Mouse (Mus musculus) yolk sac, embryonic 10.5 days (tissue): ENCODE results near the gene Plekhs1.
"Not testable (repeated sequence)": the region's sequence is repeated elsewhere in the genome, so short reads cannot be mapped to it uniquely, and the experiment has no call there.

Experiments used
- DNase-seq: peaks from one replicate; pipeline ENCODE4 v3.0.0-alpha.2; 2017; ENCODE audit warnings: low spot score

Plekhs1 gene

DNA sequence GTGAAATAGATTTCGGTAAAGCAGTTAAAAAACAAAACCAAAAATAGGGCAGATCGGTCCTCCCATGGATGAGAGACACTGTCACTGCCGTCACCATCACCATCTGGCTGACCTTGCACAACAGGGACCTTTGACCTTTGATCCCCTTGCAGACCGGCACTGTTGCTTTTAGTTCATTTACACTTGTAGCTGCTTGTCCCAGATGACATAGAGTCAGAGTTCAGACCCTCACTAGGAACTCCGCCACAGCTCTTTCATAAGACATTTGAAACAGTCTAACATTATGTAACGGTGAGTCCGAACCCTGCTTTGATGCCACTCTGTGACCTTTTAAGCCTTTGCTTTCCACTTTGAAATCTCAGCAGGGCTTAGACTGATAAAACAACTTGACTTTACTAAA is 58.0 kb downstream of the Plekhs1 start:
- not testable (repeated sequence) for DNase-seq

- DNase-seq = not testable (repeated sequence)
These were observed 69.1 kb downstream of the Plekhs1 start for GRCm38 (mm10) chr19:56530529-56530928.

GRCm38 (mm10) chr19:56531251-56531650 is 69.8 kb downstream of the Plekhs1 start:
- no peak for DNase-seq

DNA sequence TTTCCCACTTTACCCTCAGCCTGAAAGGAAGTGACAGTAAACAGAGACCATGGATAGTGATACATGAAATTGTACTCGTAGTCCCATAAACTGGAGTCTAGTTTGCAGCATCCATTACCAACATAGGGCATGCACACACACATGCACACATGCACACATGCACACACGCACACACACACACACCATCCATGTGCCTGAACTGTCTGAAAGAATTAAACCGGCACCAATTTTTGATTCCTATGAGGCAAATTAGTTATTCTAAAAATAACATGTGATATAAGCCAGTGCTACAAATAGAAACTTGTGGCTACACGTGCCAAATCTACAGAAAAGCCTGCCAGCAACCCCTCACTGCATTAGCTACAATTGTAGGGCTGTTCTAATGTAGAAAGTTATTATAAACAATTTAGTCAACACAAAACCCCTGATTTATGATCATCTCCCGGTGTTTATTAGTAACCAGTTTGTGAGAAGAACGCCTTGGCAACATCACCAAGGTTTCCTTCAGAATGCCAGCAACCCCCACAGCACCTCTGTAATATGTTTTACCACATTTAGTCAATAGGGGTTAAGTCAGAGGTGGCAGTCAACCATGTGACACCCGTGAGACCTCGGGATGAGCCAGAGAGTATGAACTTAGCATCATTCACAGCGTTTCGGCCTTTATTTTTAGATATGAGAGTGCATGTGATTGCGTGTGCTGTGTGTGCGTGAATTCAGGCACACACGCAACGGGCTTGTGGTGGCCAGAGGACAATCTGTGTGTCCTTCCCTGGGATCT is 72.0 kb downstream of the Plekhs1 start:
- DNase-seq = no peak

DNA sequence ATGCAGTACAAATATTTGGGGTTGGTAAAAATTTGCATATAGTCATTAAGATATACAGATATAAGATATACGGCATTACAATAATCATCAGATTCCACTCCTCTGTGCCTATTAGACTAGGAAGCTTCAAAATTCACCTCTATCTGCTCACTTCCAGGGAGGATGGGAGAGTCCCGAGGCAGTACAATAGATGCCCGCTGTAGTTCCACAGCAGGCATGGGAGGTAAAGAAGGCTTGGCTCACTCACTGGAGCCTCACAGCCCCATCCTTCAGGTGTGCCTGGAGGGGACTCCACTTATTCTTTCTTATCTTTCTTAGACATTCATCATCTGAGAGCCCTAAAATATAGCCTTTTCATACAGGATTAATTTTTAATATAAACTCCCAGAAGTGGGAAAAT is 72.9 kb downstream of the Plekhs1 start:
- no peak for DNase-seq

DNA sequence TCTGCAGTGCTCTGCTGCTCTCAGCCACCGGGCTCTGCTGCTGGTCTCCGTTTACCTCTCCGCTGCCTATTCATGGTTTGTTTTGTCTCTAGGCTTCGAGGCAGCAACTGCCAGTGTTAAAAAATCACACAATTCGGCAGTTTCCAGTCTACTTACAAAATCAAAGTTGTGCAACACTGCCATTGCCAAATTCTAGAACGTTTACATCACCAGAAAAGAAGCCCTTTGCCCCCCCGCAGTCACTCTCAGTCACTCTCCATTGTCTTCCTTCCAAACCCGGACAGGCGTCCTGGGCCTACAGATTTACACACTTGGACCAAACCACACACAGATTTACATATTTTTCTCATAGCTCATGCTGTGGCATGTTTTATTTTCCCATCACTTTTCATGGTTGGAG is 73.6 kb downstream of the Plekhs1 start:
- peak; percentile 22 for DNase-seq

- no peak for DNase-seq
These were observed 74.3 kb downstream of the Plekhs1 start for GRCm38 (mm10) chr19:56535765-56536164.
